Mouse (Mus musculus) erythroblast, embryonic 14.5 days (primary cell): ENCODE measurements around the gene Adgrf1.

Source experiments
- GATA1 ChIP-seq: IDR thresholded peaks from 2 replicates; pipeline ENCODE4 v1.6.1; 2012; ENCODE audit warnings: low read length, inconsistent platforms, mixed read lengths
- TAL1 ChIP-seq: IDR thresholded peaks from 3 replicates; pipeline ENCODE4 v1.6.1; 2012; ENCODE audit warnings: low read length, inconsistent platforms, mixed read lengths

- TF ChIP-seq TAL1, result no peak
- TF ChIP-seq GATA1, result no peak
These were observed 2.9 kb upstream of the Adgrf1 start for GRCm38 (mm10) chr17:43267046-43267749.
